Mouse (Mus musculus): ENCODE results near the gene Ppm1b.
"Not testable (repeated sequence)": the region's sequence is repeated elsewhere in the genome, so short reads cannot be mapped to it uniquely, and the experiment has no call there.

The Ppm1b gene

DNA sequence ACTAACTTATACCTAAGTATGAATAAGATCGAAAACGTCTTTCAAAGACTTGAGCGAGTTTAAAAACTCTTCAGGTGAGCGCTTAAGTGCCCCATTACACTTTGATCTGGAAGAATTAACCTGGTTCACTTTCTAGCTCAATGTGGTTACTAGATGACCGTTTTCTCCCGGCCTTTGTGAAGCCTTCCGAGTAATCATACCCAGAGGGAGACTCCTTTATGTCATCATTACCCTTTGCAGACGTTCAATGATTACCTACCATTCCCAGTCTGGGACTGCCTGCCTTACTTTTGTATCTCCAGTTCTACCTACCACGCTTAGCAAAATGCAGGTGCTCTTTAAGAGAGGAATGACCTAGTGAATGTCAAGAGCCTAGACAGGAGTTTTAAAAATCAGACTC, at the start of gene Ppm1b:
TSS of gene Ppm1b (plus strand) at position 301 of the 400 bp plus-strand sequence.
- in situ Hi-C loops (cut with MboI, MseI) = loop anchor here in 1 of 2 experiments (25.0 kb wide), 1 partner anchor 819 kb away; no protein-coding TSS in a partner anchor

- in situ Hi-C loops (cut with MboI, MseI) = no loop called here
Observed at GRCm38 (mm10) chr17:84921666-84922376, 34.7 kb upstream of the Ppm1b start.

DNA sequence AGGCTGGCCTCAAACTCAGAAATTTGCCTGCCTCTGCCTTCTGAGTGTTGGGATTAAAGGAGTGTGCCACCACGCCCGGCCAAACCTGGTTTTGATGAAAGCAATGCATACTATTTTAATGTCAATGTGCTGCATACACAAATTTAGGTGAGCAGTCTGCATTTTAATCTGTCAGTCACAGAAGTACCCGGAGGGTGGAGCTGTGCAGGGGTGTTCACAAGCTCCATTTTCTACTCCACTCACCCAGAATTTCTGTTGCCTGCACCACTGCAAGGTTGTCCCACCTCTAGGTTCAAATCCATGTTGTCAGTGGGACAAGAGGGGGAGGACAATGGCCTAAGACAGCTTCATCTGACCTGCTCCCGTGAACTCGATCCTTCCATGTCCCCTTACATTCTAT, 31.8 kb upstream of the Ppm1b start:
- in situ Hi-C loops (cut with MboI, MseI) = no loop called here

DNA sequence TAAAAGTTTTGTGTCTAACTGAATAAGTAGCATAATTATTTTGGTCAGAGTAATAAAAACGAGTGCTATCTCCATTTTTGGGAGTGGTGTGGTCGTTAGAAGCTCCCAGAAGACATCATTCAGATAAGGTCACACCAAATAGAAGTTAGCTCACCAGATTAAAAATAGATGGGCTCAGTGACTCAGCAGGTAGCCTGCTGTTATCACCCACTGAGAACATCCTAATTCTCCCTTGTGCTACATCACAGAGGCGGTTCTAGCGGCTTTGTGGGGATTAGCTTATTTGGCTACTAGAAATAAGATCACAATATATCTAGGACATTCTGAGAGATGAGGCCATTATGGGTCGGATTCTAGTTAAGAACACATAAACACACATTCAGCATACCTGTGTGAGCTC, 30.3 kb upstream of the Ppm1b start:
- in situ Hi-C loops (cut with MboI, MseI) = no loop called here

- in situ Hi-C loops (cut with MboI, MseI) = no loop called here
Observed at GRCm38 (mm10) chr17:84927580-84927979, 29.0 kb upstream of the Ppm1b start.

- in situ Hi-C loops (cut with MboI, MseI) = no loop called here
Observed at GRCm38 (mm10) chr17:84932943-84933342, 23.6 kb upstream of the Ppm1b start.

DNA sequence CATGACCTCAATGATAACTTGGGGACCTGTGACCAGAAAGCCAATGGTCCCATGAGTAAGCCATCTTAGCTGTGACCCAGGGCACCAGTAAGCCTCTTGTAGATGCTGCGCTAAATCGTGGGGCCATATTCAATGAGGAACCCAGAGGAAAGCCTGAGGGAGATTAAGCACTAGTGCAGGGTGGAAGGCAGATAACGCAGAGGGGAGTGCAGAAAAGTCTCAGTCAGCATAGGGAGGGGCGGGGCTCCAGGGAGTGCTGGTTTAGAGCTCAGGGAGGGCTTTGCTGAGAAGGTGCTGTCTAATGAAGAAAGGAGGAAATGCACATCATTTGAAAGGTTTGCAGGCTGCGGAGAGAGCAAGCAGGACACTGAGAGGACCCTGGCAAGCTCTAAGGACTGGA, 22.6 kb upstream of the Ppm1b start:
- in situ Hi-C loops (cut with MboI, MseI) = no loop called here

DNA sequence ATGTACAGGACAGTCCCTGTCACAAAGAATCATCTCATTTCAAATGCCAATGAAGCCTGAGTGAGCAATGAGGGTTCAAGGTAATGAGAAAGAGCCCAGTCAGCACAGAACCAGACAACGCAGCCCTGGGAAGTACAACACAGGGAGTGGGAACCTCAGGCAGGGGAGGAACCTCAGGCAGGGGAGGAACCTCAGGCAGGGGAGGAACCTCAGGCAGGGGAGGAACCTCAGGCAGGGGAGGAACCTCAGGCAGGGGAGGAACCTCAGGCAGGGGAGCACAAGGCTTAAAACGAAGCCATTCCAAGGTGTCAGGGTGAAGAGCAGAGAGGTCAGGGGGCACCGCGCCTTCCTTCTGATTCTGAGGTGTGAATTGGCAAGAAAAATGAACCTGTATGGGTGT, 20.9 kb upstream of the Ppm1b start:
- in situ Hi-C loops (cut with MboI, MseI) = not testable (repeated sequence)

DNA sequence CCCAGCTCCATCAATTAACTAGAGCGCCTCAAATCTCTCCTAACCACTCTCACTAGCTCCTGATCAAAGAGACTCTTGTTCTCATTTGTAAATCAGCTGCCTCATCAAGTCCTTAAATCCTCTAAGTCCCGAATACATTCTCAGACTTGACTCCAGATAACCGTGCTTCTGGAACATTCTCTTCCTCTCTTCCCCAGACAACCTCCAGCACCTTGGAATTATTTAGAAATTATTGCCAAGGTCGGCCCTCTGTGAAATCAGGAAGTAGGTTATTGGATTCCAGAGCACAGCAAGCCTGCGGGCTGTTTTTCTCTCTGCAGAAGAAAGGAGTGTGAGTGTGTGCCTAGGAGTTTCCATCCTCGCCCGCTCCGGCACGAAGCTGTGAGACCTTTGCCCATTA, 20.2 kb upstream of the Ppm1b start:
- in situ Hi-C loops (cut with MboI, MseI) = no loop called here

DNA sequence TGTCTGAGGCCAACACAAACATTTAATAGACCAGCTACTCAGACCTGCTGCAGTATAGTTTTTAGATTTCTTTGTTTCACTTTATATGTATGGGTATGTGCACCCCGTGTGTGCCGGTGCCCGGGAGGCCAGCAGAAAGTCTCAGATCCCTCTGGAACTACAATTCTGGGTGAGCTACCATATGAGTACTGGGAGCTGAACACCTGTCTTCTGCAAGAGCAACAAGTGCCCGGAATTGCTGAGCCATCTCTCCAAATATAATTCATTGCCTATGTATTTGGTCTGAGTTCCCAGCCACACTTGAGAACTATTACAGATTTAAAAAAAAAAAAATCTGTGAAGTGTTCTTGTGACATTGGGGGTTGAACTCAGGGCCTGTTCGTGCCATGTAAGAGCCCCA, 19.7 kb upstream of the Ppm1b start:
- in situ Hi-C loops (cut with MboI, MseI) = no loop called here

DNA sequence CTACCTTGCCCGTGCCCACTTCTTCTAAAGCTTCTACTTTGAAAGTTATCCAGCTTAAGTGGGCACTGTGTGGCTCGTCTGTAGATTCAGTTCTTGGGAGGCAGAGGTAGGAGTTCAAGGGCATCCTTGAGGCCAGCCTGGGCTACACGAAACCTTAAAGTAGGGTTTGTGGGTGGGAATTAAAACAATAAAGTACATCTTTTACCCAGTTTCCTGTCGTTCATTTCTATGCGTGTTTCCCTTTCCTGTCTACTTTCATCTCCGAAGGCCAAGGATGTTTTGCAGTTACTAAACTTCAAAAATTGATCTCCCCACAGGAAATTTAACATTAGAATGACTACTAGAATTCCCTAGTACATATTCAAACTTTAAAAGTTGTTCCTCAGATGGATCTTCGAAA, 19.3 kb upstream of the Ppm1b start:
- in situ Hi-C loops (cut with MboI, MseI) = no loop called here

- in situ Hi-C loops (cut with MboI, MseI) = no loop called here
Observed at GRCm38 (mm10) chr17:84938215-84938614, 18.3 kb upstream of the Ppm1b start.

- in situ Hi-C loops (cut with MboI, MseI) = no loop called here
Observed at GRCm38 (mm10) chr17:84940017-84940731, 16.4 kb upstream of the Ppm1b start.

GRCm38 (mm10) chr17:84941291-84941868, 15.2 kb upstream of the Ppm1b start:
- in situ Hi-C loops (cut with MboI, MseI) = no loop called here

DNA sequence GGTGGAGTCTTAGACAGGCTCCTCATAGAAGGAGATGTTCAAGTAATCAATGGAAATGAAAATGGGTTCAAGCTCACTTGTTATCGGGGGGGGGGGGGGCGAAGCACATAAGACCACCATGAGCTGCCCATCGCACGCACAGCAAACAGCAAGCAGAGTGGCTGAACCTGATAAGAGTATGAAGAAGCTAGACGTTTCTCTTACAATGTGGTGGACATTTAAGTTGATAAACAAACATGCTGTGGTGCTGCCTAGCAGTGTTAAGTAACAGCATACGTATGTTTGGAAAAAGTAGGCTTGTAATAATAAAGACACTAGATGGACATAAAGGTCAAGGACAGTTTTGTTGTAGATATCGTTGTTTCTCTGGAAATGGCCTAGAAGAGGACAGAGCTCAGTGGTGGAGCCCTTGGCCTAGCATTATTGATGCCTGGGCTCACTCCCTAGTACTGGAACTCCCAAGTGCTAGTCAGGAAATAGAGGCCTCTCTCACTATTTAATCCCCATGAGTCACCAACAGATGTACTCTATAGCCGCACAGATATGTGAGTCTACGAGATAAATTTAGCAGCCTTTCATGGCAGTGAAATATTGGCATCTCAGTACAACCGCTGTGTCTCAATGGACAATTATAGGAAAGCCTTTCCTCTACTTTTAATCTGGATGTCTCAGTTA, 14.0 kb upstream of the Ppm1b start:
- in situ Hi-C loops (cut with MboI, MseI) = no loop called here

- in situ Hi-C loops (cut with MboI, MseI) = no loop called here
Observed at GRCm38 (mm10) chr17:84943033-84943393, 13.5 kb upstream of the Ppm1b start.

- in situ Hi-C loops (cut with MboI, MseI) = no loop called here
Observed at GRCm38 (mm10) chr17:84944348-84944747, 12.2 kb upstream of the Ppm1b start.

- in situ Hi-C loops (cut with MboI, MseI) = loop anchor here in 1 of 2 experiments (5.0 to 25.0 kb wide), 3 partner anchors 45 to 815 kb away; no protein-coding TSS in a partner anchor
Observed at GRCm38 (mm10) chr17:84952521-84952920, 4.0 kb upstream of the Ppm1b start.

DNA sequence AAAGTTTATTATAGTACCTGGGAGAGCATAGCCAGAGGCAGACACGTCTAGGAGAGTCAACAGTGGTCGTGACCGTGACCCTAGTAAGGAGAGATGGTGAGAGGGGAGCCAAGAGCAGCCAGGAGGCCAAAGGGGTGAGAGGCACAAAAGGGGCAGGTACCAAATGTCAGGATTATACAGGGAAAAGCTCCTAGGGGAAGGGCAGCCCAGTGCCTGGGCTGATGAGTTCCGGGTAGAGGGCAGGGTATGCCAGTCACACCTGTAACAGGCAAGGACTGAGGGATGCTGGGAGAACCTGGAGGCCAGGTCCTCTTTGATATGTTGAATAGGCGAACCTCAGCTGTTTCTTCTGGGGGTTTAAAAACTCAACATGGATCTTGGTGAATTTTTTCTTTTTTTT, 2.8 kb upstream of the Ppm1b start:
- in situ Hi-C loops (cut with MboI, MseI) = loop anchor here in 1 of 2 experiments (5.0 to 25.0 kb wide), 3 partner anchors 46 to 816 kb away; no protein-coding TSS in a partner anchor

GRCm38 (mm10) chr17:84954881-84955280, 1.7 kb upstream of the Ppm1b start:
- in situ Hi-C loops (cut with MboI, MseI) = loop anchor here in 1 of 2 experiments (5.0 to 25.0 kb wide), 3 partner anchors 48 to 818 kb away; no protein-coding TSS in a partner anchor

DNA sequence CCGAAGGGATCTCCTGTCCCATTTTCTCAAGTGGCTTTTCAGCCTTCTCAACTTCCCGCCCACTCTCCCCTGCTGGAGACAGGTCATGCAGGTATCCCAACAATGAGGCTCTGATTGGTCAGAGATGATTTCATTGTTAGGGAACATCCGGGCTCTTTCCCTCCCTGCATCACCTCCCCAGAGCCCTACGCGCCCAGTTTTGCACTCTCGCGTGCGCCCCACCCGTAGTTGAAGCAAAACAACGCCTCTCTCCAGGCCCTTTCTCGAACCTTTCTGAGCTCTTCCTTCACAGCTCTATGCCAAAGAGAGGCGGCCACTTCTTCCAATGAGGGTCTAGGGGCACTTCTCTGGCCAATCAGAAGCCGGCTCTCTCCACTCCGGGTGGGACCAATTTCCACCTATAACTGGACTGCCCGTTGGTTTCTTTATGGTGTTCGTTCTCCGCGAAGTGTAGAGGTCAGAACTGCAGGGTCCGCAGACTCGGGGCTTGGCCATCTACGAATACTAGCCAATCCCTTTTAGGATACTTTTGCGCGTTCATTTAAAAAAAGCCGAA, 468 bp downstream of the Ppm1b start:
- in situ Hi-C loops (cut with MboI, MseI) = loop anchor here in 1 of 2 experiments (25.0 kb wide), 1 partner anchor 820 kb away; no protein-coding TSS in a partner anchor
